Mouse (Mus musculus) limb, embryonic 14.5 days (tissue): ENCODE measurements at regions not wholly inside any gene's neighbourhood (a gene's known extent, or its start where the extent isn't known, plus 50 kb on each side); places are given as distances from the start of the nearest gene placed in this dataset.

Source experiments
- ATAC-seq: fragments of 200-750 bp; cut with Nextera tagmentation; 2 replicates; pipeline ENCODE4 v1.8.0; 2017; ENCODE audit warnings: low read depth, moderate number of reproducible peaks, moderate TSS enrichment; ENCODE audit not compliant: low FRiP score
- DNase-seq: peaks from one replicate; pipeline ENCODE4 v3.0.0-alpha.2; 2015; ENCODE audit warnings: low spot score
- H3K27ac ChIP-seq: fragments of 300-500 bp; sonication (generic); replicated peaks from 2 replicates; pipeline ENCODE4 v1.5.1; 2014; ENCODE audit warnings: low read depth, mild to moderate bottlenecking, low read length, moderate library complexity, mixed read lengths
- H3K27me3 ChIP-seq: fragments of 300-500 bp; sonication (generic); 2 replicates; pipeline ENCODE4 v1.6.1; 2014; ENCODE audit warnings: low read length, mixed read lengths; ENCODE audit not compliant: control insufficient read depth, insufficient read depth
- H3K36me3 ChIP-seq: fragments of 300-500 bp; sonication (generic); 2 replicates; pipeline ENCODE4 v1.6.1; 2014; ENCODE audit warnings: mild to moderate bottlenecking, low read length, moderate library complexity, mixed read lengths; ENCODE audit not compliant: control insufficient read depth, insufficient read depth
- H3K4me1 ChIP-seq: fragments of 300-500 bp; sonication (generic); 2 replicates; pipeline ENCODE4 v1.6.1; 2014; ENCODE audit warnings: antibody characterized with exemption, low read length, mixed read lengths; ENCODE audit not compliant: control insufficient read depth, insufficient read depth
- H3K4me2 ChIP-seq: fragments of 300-500 bp; sonication (generic); replicated peaks from 2 replicates; pipeline ENCODE4 v1.6.1; 2014; ENCODE audit warnings: low read depth, mild to moderate bottlenecking, low read length, moderate library complexity; ENCODE audit not compliant: severe bottlenecking
- H3K4me3 ChIP-seq: fragments of 300-500 bp; sonication (generic); replicated peaks from 2 replicates; pipeline ENCODE4 v1.5.1; 2014; ENCODE audit warnings: low read length
- H3K9ac ChIP-seq: fragments of 300-500 bp; sonication (generic); 2 replicates; pipeline ENCODE4 v1.6.1; 2014; ENCODE audit warnings: mild to moderate bottlenecking, low read depth, low read length, moderate library complexity; ENCODE audit not compliant: severe bottlenecking
- H3K9me3 ChIP-seq: fragments of 300-500 bp; sonication (generic); 2 replicates; pipeline ENCODE4 v1.6.1; 2016; ENCODE audit warnings: low read length; ENCODE audit not compliant: control insufficient read depth
- POLR2A ChIP-seq: fragments of 200-500 bp; IDR thresholded peaks from 2 replicates; pipeline ENCODE4 v1.8.0; 2012; ENCODE audit warnings: inconsistent platforms, mild to moderate bottlenecking, moderate library complexity, borderline replicate concordance; ENCODE audit not compliant: insufficient read depth, insufficient read length; ENCODE audit errors: extremely low read depth
- WGBS: fragments of 180-500 bp; shearing (Covaris S2); extraction: QIAGEN DNeasy Blood & Tissue Kit; methylation state at CpG from one replicate; pipeline ENCODE4 v1.1.7; 2014; 5-methylcytosine and 5-hydroxymethylcytosine counted together

DNA sequence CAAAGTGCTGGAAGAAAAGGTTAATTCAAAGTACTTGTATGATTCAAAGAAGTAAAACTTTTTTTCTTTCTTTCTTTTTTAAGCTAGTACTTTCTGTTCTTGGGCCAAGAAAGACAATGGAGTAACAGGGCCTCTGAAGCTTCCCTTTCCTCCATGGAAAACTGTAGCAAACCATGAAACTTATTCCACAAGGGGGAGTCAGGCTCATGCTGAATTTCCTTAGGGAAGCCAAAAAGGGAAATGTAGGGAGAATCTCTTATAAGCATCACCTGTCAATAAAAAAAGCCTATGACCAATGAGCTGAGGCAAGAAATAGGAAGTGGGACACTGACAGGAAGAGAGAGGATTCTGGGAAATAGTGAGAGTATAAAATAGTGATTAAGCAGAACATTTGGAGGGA is 190.7 kb upstream of the Nabp1 start:
- Histone ChIP-seq H3K27ac (no peak overlapping the region), H3K4me2 (no peak overlapping the region), H3K9me3 (no peaks in the 10 kb centered on the region), H3K36me3 (no peaks in the 10 kb centered on the region), H3K27me3 (no peaks in the 10 kb centered on the region), H3K9ac (no peak overlapping the region), H3K4me3 (no peak overlapping the region), H3K4me1 (no peaks in the 10 kb centered on the region)
- ATAC-seq = no peak
- TF ChIP-seq POLR2A = no peak
- peak; percentile 27 for DNase-seq

DNA sequence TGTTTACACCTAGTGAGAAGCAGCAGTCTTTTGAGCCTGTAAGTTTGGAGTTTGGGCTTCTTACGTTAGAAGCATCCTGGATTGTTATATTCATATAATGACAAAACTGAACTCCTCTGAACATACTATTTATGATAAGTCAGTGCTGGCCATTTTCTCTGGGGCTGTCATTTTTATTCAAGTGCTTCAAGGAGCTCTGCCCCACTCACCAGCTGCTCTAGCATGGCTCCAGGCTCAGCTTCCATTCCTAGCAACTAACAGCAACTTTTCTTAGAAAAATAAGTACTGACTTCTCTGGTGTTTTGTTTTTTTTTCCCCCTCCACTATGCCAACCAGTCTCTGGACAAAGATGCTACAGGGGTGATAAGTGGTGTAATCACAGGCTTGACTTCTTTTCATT is 182.3 kb upstream of the Nabp1 start:
- no peak overlapping the region for H3K4me2 ChIP-seq
- H3K9me3 ChIP-seq = no peaks in the 10 kb centered on the region
- H3K36me3 ChIP-seq = no peaks in the 10 kb centered on the region
- H3K27me3 ChIP-seq = no peaks in the 10 kb centered on the region
- 88% methylated on average over 1 of the region's 1 CpGs for WGBS
- DNase-seq = no peak
- no peak for TF ChIP-seq POLR2A
- no peak for ATAC-seq
- H3K27ac ChIP-seq = no peak overlapping the region
- no peak overlapping the region for H3K9ac ChIP-seq
- H3K4me1 ChIP-seq = no peaks in the 10 kb centered on the region
- no peak overlapping the region for H3K4me3 ChIP-seq

DNA sequence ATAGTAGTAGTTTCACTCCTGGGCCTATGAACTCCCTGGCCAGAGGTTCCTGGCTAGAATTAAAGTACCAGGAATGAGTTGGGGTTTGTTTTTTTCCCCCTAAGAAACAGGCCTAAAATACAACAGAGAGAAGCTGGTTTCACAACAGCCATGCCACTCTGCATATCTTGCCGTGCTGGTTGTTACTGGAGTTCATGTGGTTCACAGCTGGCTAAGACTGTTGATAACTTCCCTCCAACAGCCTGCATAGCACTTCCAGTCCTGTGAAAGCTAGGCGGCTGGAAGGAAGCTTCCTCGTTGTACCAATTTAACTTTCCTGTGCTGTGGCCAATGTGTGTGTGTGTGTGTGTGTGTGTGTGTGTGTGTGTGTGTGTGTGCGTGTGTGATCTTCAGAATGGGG is 179.0 kb upstream of the Nabp1 start:
- DNase-seq (no peak), ATAC-seq (no peak)
- no peak for TF ChIP-seq POLR2A
- H3K36me3 ChIP-seq = no peaks in the 10 kb centered on the region
- H3K27ac ChIP-seq = no peak overlapping the region
- H3K4me1 ChIP-seq = no peaks in the 10 kb centered on the region
- H3K27me3 ChIP-seq = no peaks in the 10 kb centered on the region
- H3K9me3 ChIP-seq = no peaks in the 10 kb centered on the region
- H3K4me2 ChIP-seq = no peak overlapping the region
- no peak overlapping the region for H3K9ac ChIP-seq
- H3K4me3 ChIP-seq = no peak overlapping the region
- WGBS = 62% methylated on average over 4 of the region's 4 CpGs

DNA sequence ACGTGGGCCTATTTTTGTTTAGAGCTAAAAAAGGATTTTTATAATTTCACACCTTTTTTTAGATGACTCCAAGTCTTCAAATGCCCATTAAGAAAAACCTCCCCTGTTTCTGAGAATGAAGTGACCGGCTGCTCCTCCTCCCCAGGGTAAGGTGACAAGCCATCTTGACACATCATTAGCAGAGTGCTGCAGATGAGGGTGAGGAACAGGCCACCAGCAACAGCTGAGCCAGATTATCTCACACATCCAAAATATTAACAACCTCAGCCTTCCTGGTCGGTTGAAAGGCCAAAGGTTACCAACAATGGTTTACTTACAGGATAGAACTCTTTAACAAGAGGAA is 172.4 kb upstream of the Nabp1 start:
- ATAC-seq = no peak
- Histone ChIP-seq H3K4me1 (peaks cover 8% of the 10 kb centered on the region), H3K4me2 (no peak overlapping the region), H3K27ac (no peak overlapping the region), H3K27me3 (no peaks in the 10 kb centered on the region), H3K4me3 (no peak overlapping the region), H3K36me3 (no peaks in the 10 kb centered on the region), H3K9me3 (no peaks in the 10 kb centered on the region), H3K9ac (no peak overlapping the region)
- no peak for TF ChIP-seq POLR2A
- WGBS = 9% methylated on average over 3 of the region's 3 CpGs
- DNase-seq = no peak

DNA sequence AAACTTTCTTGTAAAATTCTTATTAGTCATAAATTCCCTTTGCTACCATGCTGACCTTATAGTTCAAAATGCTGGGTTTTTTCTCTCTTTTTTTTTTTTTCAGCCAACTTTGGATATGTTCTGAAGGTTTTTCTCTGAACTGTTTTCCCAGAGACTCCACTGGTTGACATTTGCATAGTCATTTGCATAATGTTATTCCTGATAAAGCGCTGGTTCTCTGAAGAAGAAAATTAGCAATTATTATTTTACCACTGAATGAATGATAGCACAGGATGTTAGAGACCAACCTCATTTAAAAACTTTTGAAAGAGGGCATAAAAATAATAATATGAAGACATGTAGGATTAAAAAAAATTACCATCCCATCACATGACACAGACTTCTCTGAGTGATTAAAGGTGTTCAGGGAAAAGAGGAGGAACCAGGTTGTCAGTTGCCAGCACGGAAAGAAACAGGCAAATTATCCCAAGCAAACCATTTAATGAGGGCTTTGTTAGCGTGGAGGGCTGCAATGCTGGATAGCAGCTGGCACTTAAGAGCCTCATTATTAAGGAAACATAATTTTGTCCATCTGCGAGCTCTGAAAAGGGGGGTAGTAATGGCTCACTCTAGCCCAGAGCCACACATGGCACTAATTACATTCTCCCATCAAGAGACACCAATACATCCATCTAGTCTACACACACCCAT is 171.9 kb upstream of the Nabp1 start:
- Histone ChIP-seq H3K4me1 (peaks cover 8% of the 10 kb centered on the region), H3K36me3 (no peaks in the 10 kb centered on the region), H3K9me3 (no peaks in the 10 kb centered on the region), H3K9ac (no peak overlapping the region), H3K27ac (no peak overlapping the region), H3K4me2 (no peak overlapping the region), H3K4me3 (no peak overlapping the region), H3K27me3 (no peaks in the 10 kb centered on the region)
- ATAC-seq (no peak; the same call in 1 of the 2 replicates), DNase-seq (peak; percentile 25)
- WGBS = 10% methylated on average over 4 of the region's 4 CpGs
- no peak for TF ChIP-seq POLR2A

DNA sequence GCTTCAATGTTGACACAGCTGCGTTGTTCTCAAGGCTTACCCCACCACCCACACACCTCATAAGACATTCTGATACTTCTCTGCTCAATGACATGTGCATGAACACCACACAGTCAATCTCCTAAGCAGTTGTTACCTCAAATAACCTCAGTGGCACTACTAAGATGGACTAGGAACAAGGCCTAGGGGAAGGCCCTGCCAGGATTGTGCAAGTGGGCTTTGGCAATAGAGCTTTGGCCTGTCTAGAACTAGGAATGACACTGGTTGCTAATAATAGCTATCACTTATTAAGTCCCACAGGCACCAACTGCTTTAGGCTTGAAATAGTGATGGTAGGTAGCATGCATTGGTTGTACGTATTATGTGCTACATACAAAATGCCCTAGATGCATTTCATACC is 169.7 kb upstream of the Nabp1 start:
- H3K4me1 ChIP-seq = peaks cover 8% of the 10 kb centered on the region
- H3K27me3 ChIP-seq = no peaks in the 10 kb centered on the region
- no peak overlapping the region for H3K4me2 ChIP-seq
- WGBS = 74% methylated on average over 2 of the region's 2 CpGs
- no peak overlapping the region for H3K9ac ChIP-seq
- no peak overlapping the region for H3K4me3 ChIP-seq
- H3K27ac ChIP-seq = no peak overlapping the region
- ATAC-seq (no peak), DNase-seq (no peak)
- no peaks in the 10 kb centered on the region for H3K36me3 ChIP-seq
- TF ChIP-seq POLR2A = no peak
- no peaks in the 10 kb centered on the region for H3K9me3 ChIP-seq
